Mouse (Mus musculus) megakaryocyte, embryonic 14.5 days (primary cell): ENCODE results near the gene Trappc2l.

ENCODE experiments used
- FLI1 ChIP-seq: IDR thresholded peaks from 2 replicates; pipeline ENCODE4 v1.6.1; 2012; ENCODE audit warnings: low read length, inconsistent platforms, mixed read lengths
- GATA1 ChIP-seq: IDR thresholded peaks from 3 replicates; pipeline ENCODE4 v1.6.1; 2012; ENCODE audit warnings: mixed read lengths, low read length, inconsistent platforms, borderline replicate concordance

- no peak for TF ChIP-seq GATA1
- TF ChIP-seq FLI1 = no peak
Measured at GRCm38 (mm10) chr8:122610612-122611277, 695 bp upstream of the Trappc2l start.
